Mouse (Mus musculus) A20 (cell line): ENCODE results near the gene Itprip.
A peak's percentile ranks its signal among the peaks of the same experiment; 100 is the strongest.

Source experiments
- DNase-seq: peaks from one replicate; pipeline ENCODE4 v3.0.0-alpha.2; 2011; ENCODE audit warnings: low read depth, low spot score

Gene Itprip

GRCm38 (mm10) chr19:47885886-47886285 lies 33.2 kb downstream of the Itprip start:
- no peak for DNase-seq

GRCm38 (mm10) chr19:47885191-47885743 lies 33.8 kb downstream of the Itprip start:
- no peak for DNase-seq

DNA sequence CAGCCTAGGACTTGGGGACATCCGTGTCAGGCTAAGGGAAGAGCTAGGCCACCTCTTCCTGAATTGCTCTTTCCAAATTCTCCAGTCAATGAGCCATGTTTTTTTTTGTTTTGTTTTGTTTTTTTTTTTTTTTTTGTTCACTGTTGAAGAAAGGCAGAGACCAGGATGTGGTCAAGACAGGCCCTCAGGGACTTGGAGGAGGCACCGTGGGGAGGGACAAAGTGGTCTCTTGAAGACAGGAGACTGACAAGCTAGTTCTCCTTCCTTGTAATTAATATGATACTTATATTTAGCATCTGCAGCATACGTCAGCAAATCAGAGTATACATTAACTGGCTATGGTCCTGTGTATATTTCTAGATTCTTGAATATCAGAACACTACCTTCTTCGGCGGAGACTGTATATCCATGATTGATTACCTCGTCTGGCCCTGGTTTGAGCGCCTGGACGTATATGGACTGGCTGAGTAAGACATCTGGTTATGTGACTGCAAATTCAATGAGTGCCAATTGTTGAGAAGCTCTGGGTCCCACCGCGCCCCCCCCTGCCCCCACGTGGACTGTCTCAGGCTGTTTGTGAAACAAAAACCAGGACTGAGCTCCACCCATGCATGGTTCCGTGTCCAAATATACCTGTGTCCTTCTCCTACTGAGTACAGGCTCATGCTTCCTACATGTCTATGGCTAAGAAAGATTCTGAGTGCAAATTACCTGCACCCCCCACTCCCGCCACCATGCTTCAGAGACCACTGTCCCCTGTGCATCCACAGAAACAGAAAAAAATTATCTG lies 34.6 kb downstream of the Itprip start:
- DNase-seq, result no peak

DNA sequence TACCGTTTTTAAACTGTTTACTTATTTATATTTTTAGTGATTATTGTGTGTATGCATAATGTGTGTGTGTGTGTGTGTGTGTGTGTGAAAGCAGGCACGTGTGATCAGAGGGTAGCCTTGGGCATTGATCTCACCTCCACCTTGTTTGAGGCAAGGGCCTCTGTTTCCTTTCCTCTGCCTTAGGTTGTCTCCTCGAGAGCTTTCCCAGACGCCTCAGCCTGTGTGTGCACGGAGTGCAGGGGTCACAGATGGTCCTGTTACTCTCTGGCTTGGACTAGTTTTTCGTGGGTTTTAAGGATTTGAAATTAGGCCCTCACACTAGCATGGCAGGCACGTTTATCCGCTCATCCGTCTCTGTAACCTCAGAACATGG lies 36.2 kb downstream of the Itprip start:
- DNase-seq, result no peak

- DNase-seq, result peak; percentile 88
These were observed 36.8 kb downstream of the Itprip start for GRCm38 (mm10) chr19:47882151-47882881.

DNA sequence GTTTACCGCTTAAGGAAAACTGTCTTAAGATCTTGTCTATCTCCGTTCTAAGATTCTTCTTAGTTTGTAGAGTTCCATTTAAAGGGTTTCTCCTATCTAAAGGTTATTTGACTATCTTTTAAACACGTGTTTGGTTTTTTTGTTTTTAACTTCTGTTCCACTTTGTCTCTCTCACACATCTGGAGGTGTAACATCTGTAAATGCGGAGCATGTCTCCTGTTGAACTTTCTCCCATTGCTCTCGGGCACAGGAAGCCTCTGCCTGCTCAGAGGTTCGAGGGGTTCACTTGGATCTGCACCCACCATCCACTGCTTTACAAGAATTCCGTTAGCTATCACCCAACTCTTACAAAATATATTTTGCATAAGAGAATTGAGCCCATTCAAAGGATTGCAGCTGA lies 37.6 kb downstream of the Itprip start:
- no peak for DNase-seq

DNA sequence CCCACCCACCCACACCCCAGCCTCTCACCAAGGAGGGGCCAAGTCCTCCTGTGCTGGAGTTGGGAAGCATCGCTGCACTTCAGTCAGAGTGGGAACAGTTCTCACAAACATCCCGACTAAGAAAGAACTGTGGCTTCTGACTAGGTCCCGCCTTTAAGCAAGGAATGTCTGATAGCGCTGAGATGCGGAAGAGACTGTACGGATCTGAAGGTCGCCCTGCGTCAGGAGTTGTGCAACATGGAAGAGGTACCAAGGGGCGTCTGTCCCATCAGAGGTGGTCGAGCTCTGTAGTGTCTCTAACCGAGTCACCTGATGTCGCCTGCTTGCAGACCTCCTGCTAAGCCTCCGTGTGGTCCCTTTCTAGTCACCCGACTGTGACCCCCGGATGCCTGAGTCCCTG lies 42.8 kb downstream of the Itprip start:
- DNase-seq, result no peak

DNA sequence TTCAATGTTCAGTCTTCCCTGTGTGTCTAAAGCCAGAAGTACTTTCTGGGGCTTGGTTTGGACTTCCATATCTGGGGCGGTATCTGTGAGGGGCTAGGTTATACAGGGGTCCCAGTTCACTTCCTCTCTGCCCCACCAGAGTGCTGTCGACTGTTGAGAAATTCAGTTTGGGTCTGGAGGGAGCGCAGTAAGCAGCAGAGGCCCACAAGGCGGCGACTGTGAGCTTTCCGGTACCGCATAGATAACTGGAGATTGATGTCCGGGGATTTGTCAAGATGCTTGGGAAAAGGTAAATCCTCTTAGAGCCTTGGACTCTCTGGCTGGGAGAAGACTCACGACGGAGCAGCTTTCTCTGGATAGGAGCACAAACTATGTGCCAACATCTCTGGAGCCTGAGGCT lies 47.6 kb downstream of the Itprip start:
- no peak for DNase-seq

DNA sequence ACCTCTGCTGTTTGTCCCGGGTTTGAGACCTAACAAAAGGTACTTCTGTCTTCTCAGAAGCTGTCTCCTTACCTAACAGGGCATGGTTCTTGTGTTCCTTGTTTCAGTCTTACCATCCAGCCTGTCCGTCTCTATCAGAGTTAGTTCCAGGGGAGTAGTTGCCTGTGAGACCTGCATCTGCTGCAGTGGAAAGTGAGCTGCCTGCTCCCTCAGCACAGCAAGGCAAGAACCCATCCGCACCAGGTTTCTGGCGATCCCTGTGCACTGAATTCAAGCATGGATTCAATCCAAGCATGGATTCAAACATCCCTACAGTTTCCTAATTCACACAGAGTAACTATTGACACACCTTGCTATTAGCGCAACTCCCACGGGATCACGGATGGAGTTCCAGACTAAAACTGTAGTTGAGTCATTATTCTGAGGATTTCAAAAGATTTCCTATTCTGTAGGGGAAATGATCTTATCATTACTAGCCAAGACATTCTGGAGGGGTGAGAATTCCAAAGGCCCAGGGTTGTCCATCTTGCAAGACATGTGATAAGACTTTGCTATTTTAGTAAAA lies 48.9 kb downstream of the Itprip start:
- no peak for DNase-seq

DNA sequence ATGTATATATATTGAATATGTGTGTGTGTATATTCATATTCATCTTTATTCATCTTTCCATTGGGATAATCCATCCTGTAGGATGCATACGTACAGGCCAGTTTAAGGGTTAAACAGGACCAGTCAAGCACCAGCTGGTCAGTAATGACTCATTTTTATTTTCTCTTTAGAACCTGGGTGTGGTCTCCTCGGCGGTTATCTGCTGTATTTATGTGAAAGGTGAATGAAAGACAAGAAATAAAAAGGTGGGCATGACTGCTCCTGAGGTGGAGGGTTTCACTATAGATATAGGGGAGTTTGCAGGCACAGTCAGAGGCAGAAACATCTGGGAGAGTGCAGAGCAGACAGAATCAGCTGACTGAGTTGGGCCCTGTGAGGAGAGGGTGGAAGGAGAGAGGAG lies 49.6 kb downstream of the Itprip start:
- DNase-seq, result no peak

DNA sequence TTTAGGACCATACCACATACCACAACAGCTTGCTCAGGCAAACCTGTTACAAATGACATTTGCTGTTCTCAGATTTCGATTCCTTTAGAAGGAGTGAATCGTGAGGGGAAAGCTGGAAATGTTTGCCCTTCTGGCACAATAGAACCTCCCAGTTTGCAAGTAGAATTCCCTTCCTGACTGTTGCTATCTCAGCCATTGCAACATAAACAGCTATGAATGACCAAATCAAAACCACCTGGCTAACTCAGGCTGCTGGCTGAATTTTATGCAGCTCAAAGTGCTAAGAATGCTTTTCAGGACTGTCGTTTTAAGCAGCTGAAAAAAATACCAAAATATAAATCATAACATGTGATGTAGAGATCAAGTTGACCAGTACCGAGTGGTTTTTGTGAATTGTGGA lies 50.1 kb downstream of the Itprip start:
- no peak for DNase-seq

DNA sequence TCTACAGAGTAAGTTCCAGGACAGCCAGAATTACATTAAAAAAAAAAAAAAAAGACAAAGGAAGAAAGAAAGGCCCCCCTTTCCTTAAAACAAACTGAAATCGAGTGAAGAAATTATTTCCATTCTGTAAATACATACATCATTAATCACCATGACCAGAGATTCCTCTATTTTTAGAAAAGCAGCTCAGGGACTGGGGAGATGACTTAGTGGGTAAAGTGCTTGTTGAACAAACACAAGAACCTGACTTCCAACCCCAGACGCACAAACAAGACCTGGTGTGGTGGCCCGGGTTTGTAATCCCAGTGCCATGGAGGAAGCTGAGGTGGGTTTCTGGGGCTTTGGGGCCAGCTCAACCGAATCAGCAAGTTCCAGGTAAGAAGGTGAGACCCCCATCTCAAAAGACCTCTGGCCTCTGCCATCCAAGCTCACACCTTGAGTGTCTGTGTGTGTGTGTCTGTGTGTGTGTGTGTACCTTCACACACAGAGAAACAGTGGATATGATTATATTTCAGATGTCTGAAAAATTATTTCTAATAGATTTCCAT lies 51.4 kb downstream of the Itprip start:
- DNase-seq, result no peak

DNA sequence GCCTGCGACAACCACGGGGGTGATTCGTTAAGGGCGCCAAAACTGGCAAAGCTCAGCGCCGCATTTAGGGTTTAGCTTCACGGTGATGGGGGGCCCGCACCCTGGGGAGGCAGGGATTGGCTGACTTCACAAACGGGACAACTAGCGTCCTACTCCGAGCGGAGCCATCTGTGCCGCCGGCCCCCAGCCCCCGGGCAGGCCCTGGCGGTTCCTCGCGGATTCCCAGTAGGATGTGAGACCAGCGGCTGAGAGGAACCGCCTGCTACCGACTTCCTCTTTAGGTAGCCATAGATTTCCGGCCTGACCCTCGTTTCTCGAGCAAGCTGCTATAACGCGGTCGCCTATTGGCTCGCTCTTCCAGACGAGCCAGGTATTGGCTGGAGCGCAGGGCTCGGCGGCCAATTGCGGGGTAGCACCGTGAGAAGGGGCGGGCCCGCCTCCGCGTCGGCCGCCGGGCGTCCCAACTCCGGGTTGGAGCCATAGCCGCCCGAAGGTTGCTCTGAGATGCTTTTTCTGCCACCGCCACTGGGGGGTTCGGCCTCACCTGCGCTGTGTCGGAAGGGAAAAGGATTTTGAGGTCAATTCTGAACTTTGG lies 53.6 kb downstream of the Itprip start, which contains the start of gene Gsto2:
Gene Gsto2, plus strand, starts transcription at position 182 of the 595 bp plus-strand sequence.
- DNase-seq, result peak; percentile 97

- DNase-seq, result no peak
These were observed 54.4 kb downstream of the Itprip start for GRCm38 (mm10) chr19:47864721-47865120.

- no peak for DNase-seq
These were observed 55.0 kb downstream of the Itprip start for GRCm38 (mm10) chr19:47864051-47864450.

- DNase-seq, result no peak
These were observed 56.5 kb downstream of the Itprip start for GRCm38 (mm10) chr19:47862581-47862980.

GRCm38 (mm10) chr19:47859180-47859579 lies 59.9 kb downstream of the Itprip start:
- DNase-seq, result no peak

- no peak for DNase-seq
These were observed 60.8 kb downstream of the Itprip start for GRCm38 (mm10) chr19:47857957-47858942.

- DNase-seq, result peak; percentile 82
These were observed 64.0 kb downstream of the Itprip start, which contains the start of gene Gsto1 for GRCm38 (mm10) chr19:47854796-47855783. Gene Gsto1, plus strand, starts transcription at chr19:47854970.
